Mouse (Mus musculus): ENCODE results near the gene Cldnd1. TPM values are rescaled to one million over a fixed set of nuclear protein-coding genes. Genes with fewer than 3 reads are reported as not detected.
A peak's percentile ranks its signal among the peaks of the same experiment; 100 is the strongest.

The Cldnd1 gene
- polyA plus RNA-seq, 1 experiment from 2014 or later, result 152 TPM

DNA sequence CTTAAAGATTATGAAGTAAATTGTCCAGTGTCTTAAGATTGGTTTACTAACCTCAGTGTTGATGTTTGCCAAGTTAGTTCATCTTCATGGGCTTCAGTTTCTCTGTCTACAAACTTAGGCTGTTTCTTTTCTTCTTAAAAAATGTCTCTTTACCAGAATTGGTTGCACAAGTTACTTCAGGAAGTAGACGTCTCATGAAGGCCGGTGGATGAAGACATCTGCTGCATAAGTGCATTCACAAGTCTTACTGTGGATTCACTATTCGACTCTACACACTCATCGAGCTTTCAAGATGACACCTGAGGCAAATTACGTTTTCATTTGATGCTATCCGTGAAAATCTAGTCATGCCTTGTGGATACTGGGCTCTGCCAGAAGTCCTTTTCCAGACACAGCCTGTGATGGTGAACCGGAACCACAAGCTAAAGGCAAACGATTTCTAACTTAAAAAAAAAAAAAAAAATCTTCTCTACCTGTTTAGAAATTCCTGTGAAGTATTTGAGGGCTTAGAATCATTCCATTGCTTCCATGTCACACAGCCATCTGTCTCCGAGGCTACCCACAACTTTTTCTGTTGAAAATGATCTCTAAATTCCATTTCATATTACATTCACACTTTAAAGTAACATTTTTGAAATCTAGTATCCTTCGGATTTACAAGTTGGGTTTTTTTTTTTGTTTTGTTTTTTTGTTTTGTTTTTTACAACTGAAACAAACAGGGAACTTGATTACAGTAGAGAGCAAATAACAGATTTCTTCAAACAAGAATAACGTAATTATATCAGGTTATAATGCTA, 832 bp upstream of the Cldnd1 start:
- Histone ChIP-seq H3K4me3 (replicated peaks; ENCODE audit: low read length) (peak overlapping the region; percentile 92; the same call in 1 of the 2 replicates), H3K4me1 (replicated peaks; ENCODE audit: control insufficient read depth, insufficient read depth, low read length) (peaks cover 5% of the 10 kb centered on the region), H3K4me2 (replicated peaks) (peak overlapping the region; percentile 43), H3K36me3 (replicated peaks; ENCODE audit: control insufficient read depth, insufficient read depth) (peaks cover 22% of the 10 kb centered on the region), H3K27me3 (ENCODE audit: control insufficient read depth, insufficient read depth, low read length) (no peaks in the 10 kb centered on the region), H3K27ac (no peak overlapping the region), H3K9ac (no peak overlapping the region), H3K9me3 (ENCODE audit: control insufficient read depth, low read length) (no peaks in the 10 kb centered on the region)
- WGBS, result 84% methylated on average over 11 of the region's 11 CpGs
- DNase-seq (ENCODE audit: low spot score) (no peak), ATAC-seq (ENCODE audit: low FRiP score) (no peak)

DNA sequence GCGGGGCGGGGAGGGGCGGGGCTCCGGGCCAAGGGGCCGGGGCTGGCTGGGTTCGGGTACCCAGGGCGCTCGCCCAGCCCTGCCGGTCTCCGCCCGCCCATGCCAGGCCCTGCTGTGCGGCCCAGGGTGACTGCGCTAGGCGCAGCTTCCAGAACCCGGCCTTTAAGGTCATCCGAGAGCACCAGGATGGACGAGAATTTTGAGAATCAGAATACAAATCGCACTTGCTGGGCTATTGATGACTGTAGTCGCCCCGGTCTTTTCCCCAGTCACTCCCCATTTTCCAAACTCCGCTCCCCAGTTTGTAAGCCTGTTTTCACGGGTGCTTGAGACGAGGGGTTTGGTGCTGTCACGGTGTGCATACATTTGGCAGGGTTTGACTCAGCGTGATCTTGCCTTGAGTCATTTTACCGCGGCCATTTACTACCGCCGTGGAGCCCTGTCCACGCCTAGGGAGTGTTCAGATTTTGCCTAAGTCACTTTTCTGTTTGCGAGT, 514 bp downstream of the Cldnd1 start:
- H3K9me3 ChIP-seq (ENCODE audit: control insufficient read depth, low read length), result no peaks in the 10 kb centered on the region
- peak overlapping the region; percentile 76 for H3K4me2 ChIP-seq (replicated peaks)
- peak overlapping the region; percentile 88 for H3K9ac ChIP-seq
- peaks cover 5% of the 10 kb centered on the region for H3K4me1 ChIP-seq (replicated peaks; ENCODE audit: control insufficient read depth, insufficient read depth, low read length)
- ATAC-seq (ENCODE audit: low FRiP score), result peak; percentile 93
- peaks cover 36% of the 10 kb centered on the region for H3K36me3 ChIP-seq (replicated peaks; ENCODE audit: control insufficient read depth, insufficient read depth)
- no peaks in the 10 kb centered on the region for H3K27me3 ChIP-seq (ENCODE audit: control insufficient read depth, insufficient read depth, low read length)
- peak overlapping the region; percentile 85 for H3K27ac ChIP-seq
- peak; percentile 45 for DNase-seq (ENCODE audit: low spot score)
- peak overlapping the region; percentile 92 for H3K4me3 ChIP-seq (replicated peaks; ENCODE audit: low read length)
- WGBS, result under 1% methylated on average over 23 of the region's 31 CpGs

DNA sequence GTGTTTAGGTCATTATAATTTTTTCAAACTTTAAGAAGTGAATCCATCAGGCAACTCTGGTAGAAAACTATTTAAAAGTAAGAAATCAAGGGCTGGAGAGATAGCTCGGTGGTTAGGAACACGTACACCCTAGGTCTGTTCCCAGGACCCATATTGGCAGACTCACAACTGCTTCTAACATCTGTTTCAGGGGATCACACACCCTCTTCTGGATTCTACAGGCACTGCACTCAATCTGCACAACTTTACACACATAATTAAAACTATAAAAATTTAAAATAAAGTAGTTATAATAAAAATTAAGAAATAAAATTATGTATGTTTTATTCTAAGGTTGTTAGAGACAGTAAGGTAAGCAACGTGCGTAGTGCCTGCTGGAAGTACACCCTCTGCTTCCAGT, 10.5 kb downstream of the Cldnd1 start:
- ATAC-seq (ENCODE audit: low FRiP score) (no peak), DNase-seq (ENCODE audit: low spot score) (no peak)
- no peaks in the 10 kb centered on the region for H3K4me1 ChIP-seq (replicated peaks; ENCODE audit: control insufficient read depth, insufficient read depth, low read length)
- H3K27ac ChIP-seq, result no peak overlapping the region
- no peaks in the 10 kb centered on the region for H3K9me3 ChIP-seq (ENCODE audit: control insufficient read depth, low read length)
- H3K4me3 ChIP-seq (replicated peaks; ENCODE audit: low read length), result no peak overlapping the region
- no peak overlapping the region for H3K4me2 ChIP-seq (replicated peaks)
- H3K36me3 ChIP-seq (replicated peaks; ENCODE audit: control insufficient read depth, insufficient read depth), result peaks cover 22% of the 10 kb centered on the region
- no peak overlapping the region for H3K9ac ChIP-seq
- no peaks in the 10 kb centered on the region for H3K27me3 ChIP-seq (ENCODE audit: control insufficient read depth, insufficient read depth, low read length)
- WGBS, result 84% methylated on average over 4 of the region's 4 CpGs

- DNase-seq (ENCODE audit: low spot score) (no peak), ATAC-seq (ENCODE audit: low FRiP score) (no peak)
- H3K4me3 ChIP-seq (replicated peaks; ENCODE audit: low read length), result no peak overlapping the region
- H3K36me3 ChIP-seq (replicated peaks; ENCODE audit: control insufficient read depth, insufficient read depth), result peaks cover 16% of the 10 kb centered on the region
- WGBS, result 91% methylated on average over 1 of the region's 1 CpGs
- no peak overlapping the region for H3K27ac ChIP-seq
- no peaks in the 10 kb centered on the region for H3K9me3 ChIP-seq (ENCODE audit: control insufficient read depth, low read length)
- H3K4me1 ChIP-seq (replicated peaks; ENCODE audit: control insufficient read depth, insufficient read depth, low read length), result no peaks in the 10 kb centered on the region
- H3K9ac ChIP-seq, result no peak overlapping the region
- no peaks in the 10 kb centered on the region for H3K27me3 ChIP-seq (ENCODE audit: control insufficient read depth, insufficient read depth, low read length)
- H3K4me2 ChIP-seq (replicated peaks), result no peak overlapping the region
Observed at GRCm38 (mm10) chr16:58738800-58739199, 11.1 kb downstream of the Cldnd1 start.

- DNase-seq (ENCODE audit: low spot score), result no peak
- no peaks in the 10 kb centered on the region for H3K9me3 ChIP-seq (ENCODE audit: control insufficient read depth, low read length)
- no peaks in the 10 kb centered on the region for H3K4me1 ChIP-seq (replicated peaks; ENCODE audit: control insufficient read depth, insufficient read depth, low read length)
- WGBS, result 97% methylated on average over 5 of the region's 5 CpGs
- H3K27ac ChIP-seq, result no peak overlapping the region
- no peak for ATAC-seq (ENCODE audit: low FRiP score)
- no peak overlapping the region for H3K4me2 ChIP-seq (replicated peaks)
- H3K27me3 ChIP-seq (ENCODE audit: control insufficient read depth, insufficient read depth, low read length), result no peaks in the 10 kb centered on the region
- H3K36me3 ChIP-seq (replicated peaks; ENCODE audit: control insufficient read depth, insufficient read depth), result no peaks in the 10 kb centered on the region
- H3K4me3 ChIP-seq (replicated peaks; ENCODE audit: low read length), result no peak overlapping the region
- H3K9ac ChIP-seq, result no peak overlapping the region
Observed at GRCm38 (mm10) chr16:58740751-58741150, 13.0 kb downstream of the Cldnd1 start.

DNA sequence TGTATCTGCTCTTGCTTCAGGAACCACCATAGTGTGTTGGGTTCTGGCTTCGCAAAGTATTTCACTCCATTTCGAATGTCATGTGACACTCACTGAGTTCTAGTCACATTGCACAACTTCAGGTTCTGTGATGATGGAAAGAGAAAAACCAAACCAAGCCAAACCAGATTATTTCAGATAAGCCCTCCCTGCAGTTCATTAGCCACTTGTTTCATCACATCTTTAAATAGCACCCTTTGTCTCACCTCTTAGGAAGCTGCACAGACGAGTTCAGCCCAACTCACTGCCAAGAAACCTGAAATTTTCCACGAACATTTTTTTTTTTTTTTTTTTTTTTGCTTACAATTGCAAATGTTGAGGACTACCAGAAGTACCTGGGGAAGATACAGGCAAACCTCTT, 19.0 kb downstream of the Cldnd1 start:
- H3K27ac ChIP-seq, result no peak overlapping the region
- no peak overlapping the region for H3K4me2 ChIP-seq (replicated peaks)
- no peaks in the 10 kb centered on the region for H3K4me1 ChIP-seq (replicated peaks; ENCODE audit: control insufficient read depth, insufficient read depth, low read length)
- DNase-seq (ENCODE audit: low spot score) (no peak), ATAC-seq (ENCODE audit: low FRiP score) (no peak)
- WGBS, result 80% methylated on average over 4 of the region's 4 CpGs
- no peak overlapping the region for H3K9ac ChIP-seq
- H3K9me3 ChIP-seq (ENCODE audit: control insufficient read depth, low read length), result no peaks in the 10 kb centered on the region
- no peaks in the 10 kb centered on the region for H3K36me3 ChIP-seq (replicated peaks; ENCODE audit: control insufficient read depth, insufficient read depth)
- H3K4me3 ChIP-seq (replicated peaks; ENCODE audit: low read length), result no peak overlapping the region
- H3K27me3 ChIP-seq (ENCODE audit: control insufficient read depth, insufficient read depth, low read length), result no peaks in the 10 kb centered on the region

GRCm38 (mm10) chr16:58751314-58751713, 23.6 kb downstream of the Cldnd1 start:
- Histone ChIP-seq H3K4me3 (replicated peaks; ENCODE audit: low read length) (no peak overlapping the region), H3K9ac (no peak overlapping the region), H3K27me3 (ENCODE audit: control insufficient read depth, insufficient read depth, low read length) (no peaks in the 10 kb centered on the region), H3K9me3 (ENCODE audit: control insufficient read depth, low read length) (no peaks in the 10 kb centered on the region), H3K4me1 (replicated peaks; ENCODE audit: control insufficient read depth, insufficient read depth, low read length) (no peaks in the 10 kb centered on the region), H3K4me2 (replicated peaks) (no peak overlapping the region), H3K36me3 (replicated peaks; ENCODE audit: control insufficient read depth, insufficient read depth) (no peaks in the 10 kb centered on the region), H3K27ac (no peak overlapping the region)
- DNase-seq (ENCODE audit: low spot score) (no peak), ATAC-seq (ENCODE audit: low FRiP score) (no peak)
- 28% methylated on average over 1 of the region's 1 CpGs for WGBS

GRCm38 (mm10) chr16:58756191-58756590, 28.5 kb downstream of the Cldnd1 start:
- Histone ChIP-seq H3K9me3 (ENCODE audit: control insufficient read depth, low read length) (no peaks in the 10 kb centered on the region), H3K36me3 (replicated peaks; ENCODE audit: control insufficient read depth, insufficient read depth) (no peaks in the 10 kb centered on the region), H3K4me3 (replicated peaks; ENCODE audit: low read length) (no peak overlapping the region), H3K27ac (no peak overlapping the region), H3K9ac (no peak overlapping the region), H3K4me2 (replicated peaks) (no peak overlapping the region), H3K4me1 (replicated peaks; ENCODE audit: control insufficient read depth, insufficient read depth, low read length) (no peaks in the 10 kb centered on the region), H3K27me3 (ENCODE audit: control insufficient read depth, insufficient read depth, low read length) (no peaks in the 10 kb centered on the region)
- DNase-seq (ENCODE audit: low spot score), result no peak
- ATAC-seq (ENCODE audit: low FRiP score), result no peak

- ATAC-seq (ENCODE audit: low FRiP score) (no peak), DNase-seq (ENCODE audit: low spot score) (no peak)
- 84% methylated on average over 1 of the region's 1 CpGs for WGBS
- no peak within 1 kb of the TSS for H3K4me3 ChIP-seq (replicated peaks; ENCODE audit: low read length)
- H3K9ac ChIP-seq, result no peak within 1 kb of the TSS
- H3K36me3 ChIP-seq (replicated peaks; ENCODE audit: control insufficient read depth, insufficient read depth), result no peaks in the 10 kb centered on the region
- H3K9me3 ChIP-seq (ENCODE audit: control insufficient read depth, low read length), result peaks cover 5% of the 10 kb centered on the region; the same call in 1 of the 2 replicates
- no peaks in the 10 kb centered on the region for H3K27me3 ChIP-seq (ENCODE audit: control insufficient read depth, insufficient read depth, low read length)
- H3K4me1 ChIP-seq (replicated peaks; ENCODE audit: control insufficient read depth, insufficient read depth, low read length), result no peaks in the 10 kb centered on the region
- H3K27ac ChIP-seq, result no peak within 1 kb of the TSS
- H3K4me2 ChIP-seq (replicated peaks), result no peak within 1 kb of the TSS
Observed at GRCm38 (mm10) chr16:58763076-58763475, 35.4 kb downstream of the Cldnd1 start, which contains the start of gene Olfr172. TSS of gene Olfr172 (minus strand) at chr16:58763176.
